Mouse (Mus musculus) retina, adult 2 months (tissue): ENCODE results near the gene Spen.

Experiments
- DNase-seq: peaks from one replicate; pipeline ENCODE4 v3.0.0-alpha.2; 2012; ENCODE audit warnings: low read depth, low spot score

Gene Spen

DNA sequence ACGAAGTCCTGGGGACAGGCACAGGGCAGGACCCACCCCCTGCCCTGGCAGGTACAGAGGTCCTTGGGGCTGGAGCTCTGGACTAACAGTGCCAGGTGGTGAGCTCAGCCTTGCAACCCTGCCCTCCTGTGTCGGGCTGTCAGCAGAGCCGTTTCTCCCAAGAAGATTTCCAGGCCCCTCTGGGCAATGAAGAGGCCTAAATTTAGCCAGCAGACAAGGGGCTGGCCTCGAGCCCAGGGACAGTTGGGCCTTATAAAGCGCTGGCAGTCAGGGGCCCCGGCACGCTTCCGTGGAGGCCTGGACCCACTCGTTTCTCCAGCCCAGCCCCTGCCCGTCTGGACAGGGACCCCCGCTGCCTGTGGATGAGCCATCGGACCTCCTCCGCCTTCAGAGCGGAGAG is 117.0 kb downstream of the Spen start:
- no peak for DNase-seq

GRCm38 (mm10) chr4:141420886-141421285 is 117.5 kb downstream of the Spen start:
- no peak for DNase-seq

DNA sequence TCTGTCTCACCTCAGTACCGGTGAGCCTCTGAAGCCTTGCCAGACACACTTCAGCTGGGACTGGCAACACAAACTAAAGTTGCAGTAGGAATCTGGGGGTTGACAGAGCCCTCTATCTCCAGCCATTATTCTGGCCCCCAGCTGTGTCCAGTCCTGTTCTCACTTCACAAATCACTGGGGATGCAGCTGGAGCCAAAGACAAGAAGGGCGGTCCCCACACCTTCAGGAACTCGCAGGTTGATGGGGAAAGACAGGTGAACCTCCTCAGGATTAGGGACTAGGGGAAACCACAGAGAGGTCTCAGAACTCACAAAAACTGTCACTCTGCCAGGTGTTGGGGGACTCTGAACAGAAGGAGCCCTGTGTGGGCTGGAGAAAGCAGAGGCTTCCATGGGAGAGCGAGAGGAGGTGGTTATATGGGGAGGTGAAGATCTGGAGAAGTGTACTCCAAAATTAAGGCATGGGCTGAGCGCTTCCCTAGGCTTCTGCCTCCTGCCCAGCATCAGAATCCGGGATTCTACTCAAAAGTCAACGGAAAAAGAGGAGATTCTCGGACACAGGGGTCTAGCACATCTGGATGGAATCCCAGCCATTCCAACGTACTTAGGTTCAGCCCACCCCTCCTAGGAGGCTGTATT is 118.1 kb downstream of the Spen start, which contains the start of gene Hspb7:
Gene Hspb7 (plus strand): TSS at position 588 of the 638 bp plus-strand sequence.
- DNase-seq = no peak

DNA sequence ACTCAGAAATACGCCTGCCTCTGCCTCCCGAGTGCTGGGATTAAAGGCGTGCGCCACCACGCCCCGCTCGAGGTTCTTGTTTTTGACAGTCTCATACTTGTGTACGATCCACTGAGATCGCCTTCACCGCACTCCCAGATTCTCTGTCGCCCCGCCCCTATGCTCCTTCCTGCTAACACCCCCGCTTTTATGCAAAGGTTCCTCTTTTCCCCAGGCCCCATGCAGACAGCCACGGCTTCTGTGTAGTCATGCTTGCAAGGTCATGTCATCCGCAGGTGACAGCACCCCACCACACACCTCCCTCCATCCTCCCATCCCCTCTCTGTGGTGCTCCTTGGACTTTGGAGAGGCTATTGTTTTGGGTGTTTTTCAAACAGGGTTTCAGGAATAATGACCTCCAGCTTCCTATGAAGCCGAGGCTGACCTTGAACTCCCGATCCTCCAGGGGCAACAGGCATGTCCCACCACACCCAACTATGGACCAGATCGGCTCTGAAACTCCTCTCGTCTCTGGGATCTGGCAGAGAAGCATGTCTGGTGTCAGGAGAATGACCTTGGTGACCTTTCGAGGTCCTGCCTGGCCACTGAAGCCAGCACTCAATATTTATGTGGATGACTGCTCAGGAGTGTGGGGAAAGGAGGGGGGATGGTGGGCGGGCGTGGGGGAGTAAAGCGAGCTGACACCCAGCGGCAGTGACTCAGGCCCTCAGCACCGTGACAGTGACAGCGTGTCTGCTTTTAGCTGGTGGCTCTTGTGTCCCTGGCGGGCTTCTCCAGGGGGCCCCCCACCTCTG is 118.8 kb downstream of the Spen start:
- DNase-seq = no peak
